Mouse (Mus musculus): Measurements from ENCODE around the gene Tmem132d.
A peak's percentile ranks its signal among the peaks of the same experiment; 100 is the strongest.

Tmem132d gene

GRCm38 (mm10) chr5:128205716-128206115 lies 227.2 kb downstream of the Tmem132d start:
- DNase-seq = no peak

- peak; percentile 19 to 28 for DNase-seq
These were observed 228.1 kb downstream of the Tmem132d start for GRCm38 (mm10) chr5:128204685-128205320.

GRCm38 (mm10) chr5:128203879-128204581 lies 228.8 kb downstream of the Tmem132d start:
- DNase-seq = peak in 1 of 2 experiments; percentile 39

GRCm38 (mm10) chr5:128194106-128194505 lies 238.8 kb downstream of the Tmem132d start:
- no peak for DNase-seq

- no peak for DNase-seq
These were observed 240.3 kb downstream of the Tmem132d start for GRCm38 (mm10) chr5:128192485-128193055.

GRCm38 (mm10) chr5:128191710-128192109 lies 241.2 kb downstream of the Tmem132d start:
- no peak for DNase-seq

GRCm38 (mm10) chr5:128190243-128190820 lies 242.5 kb downstream of the Tmem132d start:
- DNase-seq = peak; percentile 50 to 54

GRCm38 (mm10) chr5:128176234-128176633 lies 256.6 kb downstream of the Tmem132d start:
- no peak for DNase-seq

- DNase-seq = peak in 1 of 2 experiments; percentile 3
These were observed 273.8 kb downstream of the Tmem132d start for GRCm38 (mm10) chr5:128158901-128159675.

GRCm38 (mm10) chr5:128151461-128151860 lies 281.4 kb downstream of the Tmem132d start:
- peak in 1 of 2 experiments; percentile 12 for DNase-seq

- DNase-seq = peak in 1 of 2 experiments; percentile 7
These were observed 285.8 kb downstream of the Tmem132d start for GRCm38 (mm10) chr5:128146901-128147645.

- DNase-seq = no peak
These were observed 288.1 kb downstream of the Tmem132d start for GRCm38 (mm10) chr5:128144799-128145198.

- no peak for DNase-seq
These were observed 296.1 kb downstream of the Tmem132d start for GRCm38 (mm10) chr5:128136818-128137217.

- DNase-seq = no peak
These were observed 310.2 kb downstream of the Tmem132d start for GRCm38 (mm10) chr5:128122656-128123055.

- peak; percentile 21 to 41 for DNase-seq
These were observed 313.7 kb downstream of the Tmem132d start for GRCm38 (mm10) chr5:128119171-128119570.

- DNase-seq = no peak
These were observed 319.8 kb downstream of the Tmem132d start for GRCm38 (mm10) chr5:128113107-128113506.

- DNase-seq = no peak
These were observed 320.4 kb downstream of the Tmem132d start for GRCm38 (mm10) chr5:128112518-128112917.

GRCm38 (mm10) chr5:128111664-128112063 lies 321.2 kb downstream of the Tmem132d start:
- no peak for DNase-seq

GRCm38 (mm10) chr5:128102556-128102955 lies 330.3 kb downstream of the Tmem132d start:
- no peak for DNase-seq

- peak; percentile 27 to 28 for DNase-seq
These were observed 332.5 kb downstream of the Tmem132d start for GRCm38 (mm10) chr5:128100331-128100730.

- no peak for DNase-seq
These were observed 333.4 kb downstream of the Tmem132d start for GRCm38 (mm10) chr5:128099439-128099838.

GRCm38 (mm10) chr5:128090578-128090977 lies 342.3 kb downstream of the Tmem132d start:
- peak; percentile 20 to 21 for DNase-seq
